Mouse (Mus musculus) urinary bladder, postnatal 10 days (tissue): Measurements from ENCODE around the gene Bhmt2.
A peak's percentile ranks its signal among the peaks of the same experiment; 100 is the strongest.

Experiments
- DNase-seq: peaks from one replicate; pipeline ENCODE4 v3.0.0; 2022; ENCODE audit warnings: low spot score

Gene Bhmt2

DNA sequence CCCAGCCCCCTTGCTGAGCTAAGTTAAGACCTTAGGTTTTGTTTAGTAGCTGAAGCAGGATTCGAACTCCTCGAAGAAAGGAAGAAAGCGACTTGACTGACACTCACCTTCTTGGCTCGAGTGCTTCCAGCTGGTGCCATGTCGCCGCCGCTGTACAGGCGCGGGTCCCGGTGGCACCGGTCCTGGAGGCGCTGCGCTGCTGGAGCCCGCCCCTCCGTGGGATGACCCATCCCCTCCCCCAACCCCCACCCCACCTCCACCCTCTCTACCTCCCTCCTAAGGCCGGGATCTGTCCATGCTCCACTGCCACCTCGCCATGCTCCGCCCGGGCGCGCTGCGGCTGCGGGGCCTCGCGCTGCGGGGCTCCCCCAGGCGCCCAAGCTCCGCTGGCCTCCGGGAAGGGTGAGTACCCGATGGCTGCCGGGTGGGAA is at the start of gene Bhmt2, which contains the start of gene Dmgdh:
Gene Bhmt2 (minus strand): TSS at position 172 of the 431 bp plus-strand sequence.
Gene Dmgdh (plus strand): TSS at position 303 of the 431 bp plus-strand sequence.
- DNase-seq: no peak

DNA sequence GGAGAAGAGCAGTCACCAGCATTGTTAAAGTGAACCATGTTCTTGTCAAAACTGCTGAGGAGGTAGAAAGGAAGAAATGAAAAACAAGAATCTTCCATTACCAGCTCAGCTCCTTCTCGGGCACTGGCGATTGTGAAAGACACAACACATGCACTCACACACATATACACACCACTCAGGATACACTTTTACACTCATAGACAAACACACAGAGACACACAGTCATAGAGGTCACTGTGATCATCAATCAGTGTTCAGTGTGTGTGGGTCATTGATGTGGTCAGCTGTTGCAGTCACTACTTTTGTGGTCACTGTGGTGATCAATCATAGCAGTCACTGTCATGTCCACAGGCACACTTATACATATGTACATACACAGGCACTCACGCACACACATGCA is 49.4 kb upstream of the Bhmt2 start:
- no peak for DNase-seq

DNA sequence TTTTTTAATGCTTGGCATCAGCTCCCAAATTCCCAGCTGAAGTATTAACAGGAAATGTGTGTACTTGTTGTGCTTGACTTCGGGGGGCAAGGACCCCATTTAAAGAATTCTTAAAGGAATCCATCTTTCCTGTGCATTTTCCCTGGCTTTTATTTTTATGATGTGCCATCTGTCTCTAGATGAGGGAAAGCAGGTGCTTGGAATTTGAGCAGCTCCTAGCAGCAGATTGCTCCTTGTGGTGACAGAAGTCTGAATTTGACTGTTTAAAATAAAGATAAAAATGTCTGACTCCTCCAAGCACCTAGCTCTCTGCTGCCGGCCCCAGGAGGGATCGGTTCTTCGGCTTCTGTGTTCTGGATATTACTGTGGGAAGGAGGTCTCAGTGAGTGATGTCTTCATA is 47.8 kb upstream of the Bhmt2 start:
- DNase-seq: no peak

DNA sequence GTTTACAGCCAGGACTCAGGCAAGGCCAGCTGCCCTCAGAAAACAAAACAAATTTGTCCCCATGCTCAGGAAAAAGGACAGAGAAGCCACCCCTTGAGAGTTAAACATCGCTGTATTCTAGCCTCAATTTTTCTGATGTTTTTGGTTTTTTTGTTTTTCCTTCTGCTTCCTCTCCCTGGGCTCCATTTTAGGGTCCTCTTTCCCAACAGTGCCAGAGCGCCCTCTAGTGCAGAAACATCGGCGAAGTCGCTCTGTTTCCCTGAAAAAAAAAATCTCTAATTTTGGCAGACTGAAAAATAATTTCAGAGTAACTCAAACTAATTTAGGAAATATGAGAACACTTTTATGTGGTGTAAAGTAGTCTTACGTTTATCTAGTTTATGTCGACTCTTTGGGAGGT is 44.8 kb upstream of the Bhmt2 start:
- DNase-seq: peak; percentile 25

DNA sequence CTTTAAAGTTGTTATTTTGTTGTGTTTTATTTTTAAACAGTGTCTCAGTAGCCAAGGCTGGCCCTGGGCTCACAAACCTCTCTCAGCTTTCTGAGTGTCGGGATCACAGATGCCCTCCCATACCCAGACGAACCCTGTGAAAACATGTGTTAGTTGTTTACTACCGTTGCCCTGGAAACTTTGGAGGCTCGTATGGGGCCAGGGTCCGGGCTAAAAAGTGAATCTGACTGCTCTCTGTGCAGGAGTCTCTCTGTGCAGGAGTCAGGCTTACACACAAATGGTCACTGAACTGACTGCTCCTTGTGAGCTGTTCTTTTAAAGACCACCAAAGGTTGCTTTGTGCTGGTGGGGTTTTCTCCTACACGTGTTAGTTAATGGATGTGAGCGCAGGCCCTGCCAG is 43.0 kb upstream of the Bhmt2 start:
- DNase-seq: no peak

DNA sequence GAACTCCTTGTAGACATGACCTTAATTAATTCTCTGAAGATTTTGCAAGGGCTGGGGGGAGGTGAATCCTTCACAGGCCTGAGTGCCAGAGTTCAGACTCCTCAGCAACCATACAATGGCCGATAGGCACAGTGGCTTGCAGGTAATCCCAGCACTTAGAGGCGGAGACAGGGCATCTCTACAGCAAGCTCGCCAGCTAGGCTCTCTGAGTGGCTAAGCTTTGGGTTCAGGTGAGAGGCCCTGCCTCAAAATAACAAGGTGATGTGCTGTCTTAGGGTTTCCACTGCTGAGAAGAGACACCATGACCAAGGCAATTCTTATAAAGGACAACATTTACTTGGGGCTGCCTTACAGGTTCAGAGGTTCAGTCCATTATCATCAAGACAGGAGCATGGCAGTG is 39.7 kb upstream of the Bhmt2 start:
- no peak for DNase-seq

DNA sequence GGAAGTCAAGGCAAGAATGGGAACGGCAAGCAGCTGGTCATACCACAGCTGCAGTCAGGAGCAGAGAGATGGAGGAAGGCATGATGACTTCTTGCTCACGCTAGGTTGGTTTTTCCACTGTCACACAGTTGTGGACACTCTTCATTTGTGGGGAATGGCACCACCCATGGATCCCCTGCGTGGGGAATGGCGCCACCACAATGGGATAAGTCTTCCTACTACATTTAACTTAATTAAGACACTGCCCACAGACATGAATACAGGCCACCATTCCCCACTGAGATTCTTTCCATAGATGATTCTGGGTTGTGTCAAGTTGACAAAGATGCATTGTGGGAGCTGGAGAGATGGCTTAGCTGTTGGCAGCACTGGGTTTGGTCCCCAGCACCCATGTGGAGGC is 38.3 kb upstream of the Bhmt2 start:
- no peak for DNase-seq

DNA sequence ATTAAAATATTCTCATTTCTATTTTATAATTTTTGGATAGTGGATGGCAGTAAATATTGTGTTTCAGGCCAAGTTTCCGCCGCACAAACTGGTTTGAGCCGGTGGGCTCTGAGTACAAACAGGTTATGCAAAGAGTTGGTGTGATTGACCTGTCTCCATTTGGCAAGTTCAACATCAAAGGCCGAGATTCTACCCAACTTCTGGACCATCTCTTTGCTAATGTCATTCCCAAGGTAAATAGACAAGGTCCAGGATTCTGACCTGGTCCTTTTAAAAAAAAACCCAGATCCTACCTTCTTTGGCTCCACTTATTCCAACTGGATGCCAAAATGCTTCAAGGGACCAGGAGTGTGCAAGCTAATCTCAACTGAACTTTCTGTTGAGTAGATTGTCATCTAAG is 37.1 kb upstream of the Bhmt2 start:
- DNase-seq: no peak

DNA sequence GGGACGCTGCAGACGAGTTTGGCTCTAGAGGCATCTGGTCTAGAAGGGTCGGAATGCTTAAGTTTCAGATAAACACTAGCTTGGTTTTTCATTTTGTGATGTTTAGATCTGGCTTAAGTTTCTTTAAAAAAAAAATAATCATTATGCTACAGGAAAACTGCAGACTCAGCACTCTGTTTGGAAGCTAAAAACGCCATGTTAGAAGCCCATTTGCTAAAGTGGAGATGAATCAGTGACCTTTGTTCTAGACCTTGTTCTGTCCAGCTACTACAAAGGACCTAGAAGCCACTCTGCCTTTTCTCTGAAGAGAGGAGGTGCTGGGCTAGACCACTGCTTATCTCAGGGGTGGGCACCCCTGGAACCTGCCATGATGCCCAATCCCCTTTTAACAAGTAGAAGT is 36.2 kb upstream of the Bhmt2 start:
- no peak for DNase-seq

DNA sequence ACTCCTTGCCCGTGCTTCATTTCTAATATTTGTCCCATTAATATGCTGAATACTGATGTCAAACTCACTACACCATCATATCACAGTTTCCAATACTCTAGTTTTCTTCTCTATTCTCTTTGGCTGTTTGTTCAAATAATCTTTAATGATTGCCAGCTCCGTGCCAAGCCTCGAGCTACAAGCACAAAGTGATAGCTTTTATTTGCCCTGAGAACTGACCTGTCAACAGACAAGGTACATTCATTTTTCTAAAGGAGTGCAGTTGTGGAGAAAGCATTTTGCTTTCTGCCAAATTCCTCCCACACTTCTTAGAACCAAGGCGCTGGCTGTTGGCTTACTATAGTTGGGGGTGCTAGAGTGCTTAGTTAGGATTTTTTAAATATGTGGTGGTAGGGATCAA is 33.2 kb upstream of the Bhmt2 start:
- DNase-seq: no peak

DNA sequence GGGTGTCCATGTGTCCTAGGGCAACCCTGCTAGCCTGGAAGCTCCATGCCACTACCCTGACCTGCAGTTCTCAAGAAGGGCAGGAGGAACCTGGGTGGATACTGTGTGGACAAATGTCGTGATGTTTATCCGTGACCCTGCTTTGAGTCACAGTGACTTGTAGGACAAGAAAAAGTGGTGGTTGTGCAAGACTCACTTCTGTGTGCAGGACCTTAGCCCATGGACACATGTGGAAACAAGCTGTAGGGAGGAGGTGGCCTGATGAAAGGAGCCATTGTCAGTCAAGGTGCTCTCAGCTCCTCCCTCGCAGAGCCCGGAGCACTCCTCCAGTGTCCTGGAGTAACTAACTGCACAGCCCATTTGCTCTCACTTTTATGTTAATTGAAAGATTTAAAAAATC is 31.6 kb upstream of the Bhmt2 start:
- no peak for DNase-seq

DNA sequence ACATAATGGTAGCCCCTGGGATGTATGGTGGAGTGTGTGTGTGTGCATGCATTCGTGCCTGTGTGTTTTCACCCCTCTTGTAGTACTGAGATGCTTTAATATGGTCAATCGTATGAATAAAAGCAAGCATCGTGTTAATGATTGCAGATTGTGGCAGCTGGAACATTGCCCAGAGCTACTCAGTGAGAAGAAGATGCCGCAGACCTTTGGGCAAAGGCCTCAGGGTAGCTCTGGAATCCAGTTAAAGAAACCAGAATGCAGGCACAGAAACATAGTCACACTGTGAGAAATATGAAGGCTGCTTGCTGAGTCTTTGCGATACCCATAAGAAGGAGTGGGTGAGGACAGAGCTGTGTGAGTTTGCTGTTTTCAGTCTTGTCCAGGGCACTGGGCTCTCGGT is 24.8 kb upstream of the Bhmt2 start:
- DNase-seq: no peak

DNA sequence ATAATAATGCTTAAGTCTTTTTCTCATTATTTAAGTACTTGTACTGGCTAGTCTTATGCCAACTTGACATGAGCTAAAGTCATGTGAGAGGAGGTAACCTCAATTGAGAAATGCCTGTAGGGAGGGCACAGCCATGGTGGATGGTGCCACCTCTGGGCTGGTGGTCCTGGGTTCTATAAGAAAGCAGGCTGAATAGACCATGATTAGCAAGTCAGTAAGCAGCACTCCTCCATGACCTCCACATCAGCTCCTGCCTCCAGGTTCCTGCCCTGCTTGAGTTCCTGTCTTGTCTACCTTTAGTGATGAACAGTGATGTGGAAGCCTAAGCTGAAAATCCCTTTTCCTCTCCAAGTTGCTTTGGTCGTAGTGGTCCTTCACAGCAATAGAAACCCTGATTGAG is 16.7 kb upstream of the Bhmt2 start:
- DNase-seq: no peak

DNA sequence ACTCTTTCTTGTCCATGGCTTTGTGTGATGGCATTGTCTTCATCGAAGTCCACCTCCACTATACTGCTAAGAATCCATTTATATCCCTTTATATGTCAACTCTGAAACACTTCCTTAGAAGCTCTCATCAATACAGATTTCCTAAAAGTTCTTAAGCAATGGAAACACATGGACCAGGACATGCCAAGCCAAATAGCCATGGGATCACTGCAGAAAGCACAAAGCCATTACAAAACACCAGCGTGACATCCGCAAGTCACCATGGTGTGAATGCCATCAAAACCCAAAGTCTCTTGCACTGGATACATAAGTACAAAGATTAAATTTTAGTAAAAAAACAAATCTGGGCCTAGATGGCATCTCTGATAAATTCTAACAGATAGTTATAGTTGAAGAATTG is 15.5 kb upstream of the Bhmt2 start:
- no peak for DNase-seq

DNA sequence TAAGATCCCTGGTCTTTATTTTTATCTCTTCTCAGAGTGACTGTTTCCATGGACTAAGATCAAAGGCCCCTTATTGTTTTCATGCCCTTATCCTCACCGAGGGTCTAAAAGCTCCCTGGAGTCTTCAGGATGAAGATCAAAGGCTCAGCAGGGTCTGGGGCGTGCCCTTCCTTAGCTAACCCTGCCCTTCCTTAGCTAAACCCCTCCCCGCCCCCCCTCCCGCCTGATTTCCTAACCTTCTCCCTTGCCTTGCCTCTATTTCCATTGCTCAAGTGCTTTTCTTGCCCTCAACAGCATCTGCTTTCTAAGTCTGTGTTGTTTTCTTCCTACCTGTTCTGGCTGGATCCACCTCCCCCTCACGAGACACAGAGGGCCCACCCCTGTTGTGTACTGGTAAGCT is 13.2 kb upstream of the Bhmt2 start:
- DNase-seq: no peak

DNA sequence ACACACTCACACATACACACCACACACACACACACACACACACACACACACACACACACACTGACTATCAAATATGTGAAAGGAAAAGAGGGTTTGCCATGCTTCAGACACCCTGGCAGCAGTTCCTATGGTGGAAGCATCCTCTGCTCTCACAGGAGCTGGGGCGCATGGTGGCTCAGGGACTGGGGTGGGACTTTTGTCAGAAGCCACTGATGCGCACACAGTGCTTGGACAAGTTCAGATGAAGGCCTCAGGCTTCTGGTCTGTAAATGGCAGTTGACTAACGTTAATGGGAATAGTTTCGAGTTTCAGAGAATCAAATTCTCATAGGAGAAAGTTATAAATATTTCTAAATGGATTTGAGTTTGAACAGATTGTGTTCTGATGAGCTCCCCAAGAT is 11.1 kb upstream of the Bhmt2 start:
- DNase-seq: no peak

DNA sequence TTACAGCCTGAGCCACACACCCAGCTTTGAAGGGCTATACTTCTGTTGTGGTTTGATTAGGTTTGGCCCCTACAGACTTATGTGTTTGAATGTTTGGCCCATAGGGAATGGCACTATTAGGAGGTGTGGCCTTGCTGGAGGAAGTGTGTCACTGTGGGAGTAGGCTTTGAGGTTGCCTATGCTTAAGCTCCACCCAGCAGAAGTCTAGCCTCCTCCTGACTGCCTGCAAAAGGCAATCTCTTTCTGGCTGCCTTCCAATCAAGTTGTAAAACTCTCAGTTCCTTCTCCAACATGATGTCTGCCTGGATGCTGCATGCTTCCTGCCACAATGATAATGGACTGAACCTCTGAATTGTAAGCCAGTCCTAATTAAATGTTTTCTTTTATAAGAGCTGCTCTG is 9.2 kb upstream of the Bhmt2 start:
- DNase-seq: no peak

DNA sequence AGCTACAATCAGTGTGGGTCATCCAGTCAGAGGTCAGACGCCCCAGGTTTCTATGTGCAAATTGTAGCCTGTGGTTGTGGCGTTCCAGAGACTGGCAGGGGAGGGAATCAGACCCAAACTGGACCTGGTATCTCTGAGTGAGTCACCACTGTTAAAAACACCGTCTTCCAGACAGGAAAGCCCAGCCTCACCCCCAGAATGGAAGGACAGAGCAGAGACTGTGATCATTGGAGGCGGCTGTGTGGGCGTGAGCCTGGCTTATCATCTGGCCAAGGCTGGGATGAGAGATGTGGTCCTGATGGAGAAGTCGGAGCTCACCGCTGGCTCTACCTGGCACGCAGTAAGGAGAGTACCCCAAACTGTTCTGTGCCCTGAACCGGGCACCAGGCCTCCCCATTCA is 2.8 kb upstream of the Bhmt2 start:
- DNase-seq: no peak

DNA sequence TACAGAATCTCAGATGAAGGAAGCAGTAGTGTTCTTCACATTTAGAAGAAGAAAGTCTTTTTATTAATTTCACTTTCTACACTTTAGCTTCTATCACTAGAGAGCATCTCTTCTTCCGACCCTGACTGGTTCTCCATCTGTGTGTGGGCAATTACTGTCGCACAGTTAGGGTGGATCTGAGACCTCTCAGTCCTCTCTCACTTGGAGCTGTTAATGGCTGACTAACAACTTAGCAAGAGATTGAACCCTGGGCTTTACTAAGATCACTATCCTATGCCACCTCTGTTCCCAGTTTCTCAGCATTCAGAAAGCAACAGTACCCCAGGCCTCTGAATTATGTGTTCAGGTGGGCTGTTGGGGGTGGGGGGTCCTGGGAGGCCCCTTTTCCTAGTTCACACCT is 806 bp downstream of the Bhmt2 start:
- DNase-seq: no peak

DNA sequence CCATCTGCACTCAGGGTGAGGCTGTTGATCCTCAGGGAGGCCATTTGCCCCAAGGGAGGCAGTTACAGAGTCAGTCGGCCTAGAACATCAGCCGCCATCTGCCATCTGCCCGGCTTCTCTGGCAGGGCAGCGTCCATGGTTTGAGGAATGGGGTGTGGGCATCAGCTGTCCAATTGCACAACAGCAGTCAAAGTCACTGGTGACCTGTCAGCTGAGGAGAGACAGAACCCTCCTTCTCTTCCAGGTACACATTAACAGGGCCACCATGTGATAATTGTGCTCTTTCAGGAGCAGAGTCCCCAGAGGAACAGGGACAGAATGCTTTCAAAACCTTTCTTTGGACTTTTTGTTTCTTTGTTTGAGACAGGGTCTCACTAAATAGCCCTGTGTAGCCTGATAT is 1.7 kb downstream of the Bhmt2 start:
- DNase-seq: no peak

DNA sequence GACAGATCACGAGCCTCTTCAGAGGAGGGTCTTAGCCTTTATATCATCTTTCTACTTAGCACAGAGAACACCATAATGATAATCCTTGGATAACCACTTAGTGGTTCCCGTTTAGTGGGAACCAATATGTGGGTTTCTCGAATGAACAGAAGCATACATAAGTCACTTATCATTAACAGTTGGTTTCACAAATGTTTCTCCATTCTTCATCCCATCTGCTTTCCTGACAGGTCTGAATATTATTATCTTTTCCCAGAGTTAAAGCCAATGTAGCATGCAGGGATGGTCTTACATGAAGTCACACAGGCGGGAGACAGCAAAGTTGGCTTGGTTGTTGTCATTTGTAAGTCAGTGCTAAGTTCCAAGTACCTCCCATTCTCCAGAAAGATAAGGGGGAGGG is 6.5 kb downstream of the Bhmt2 start:
- DNase-seq: no peak

DNA sequence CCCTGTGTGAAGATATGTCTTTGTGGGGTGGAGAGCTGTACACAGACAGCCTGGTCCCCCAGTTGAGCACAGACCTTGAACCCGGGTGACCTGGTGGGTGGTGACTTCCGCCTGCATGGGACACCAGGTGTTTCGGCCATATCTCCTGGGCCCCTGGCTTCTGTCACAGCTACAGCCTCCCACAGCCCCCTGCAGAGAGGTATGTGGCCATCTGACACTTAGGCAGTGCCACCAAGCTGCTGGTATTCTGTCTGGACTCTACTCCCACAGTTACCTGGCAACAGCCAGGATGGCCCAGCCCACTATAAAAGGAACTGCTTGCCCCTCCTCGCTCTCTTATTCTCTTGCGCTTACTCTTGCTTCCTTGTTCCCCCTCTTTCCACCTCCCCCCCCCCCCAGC is 16.2 kb downstream of the Bhmt2 start:
- DNase-seq: no peak

DNA sequence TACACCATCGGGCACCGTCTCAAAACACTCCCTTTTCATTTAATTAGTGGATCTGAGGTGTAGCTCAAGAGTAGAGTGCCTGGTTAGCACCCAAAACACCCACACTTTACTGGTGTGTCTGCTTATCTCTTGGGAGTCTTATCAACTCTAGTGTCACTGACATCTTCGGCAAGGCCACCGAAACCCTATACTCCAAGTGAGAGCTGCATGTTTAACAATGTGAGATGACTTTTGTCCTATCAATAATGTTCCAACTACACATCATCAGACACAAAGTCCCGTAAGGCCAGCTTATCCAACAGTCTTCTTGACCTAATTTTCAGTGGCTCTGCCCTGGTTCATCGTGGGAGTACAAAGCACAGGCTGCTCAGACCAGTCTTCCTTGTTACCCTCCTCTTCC is 20.7 kb downstream of the Bhmt2 start:
- DNase-seq: no peak

DNA sequence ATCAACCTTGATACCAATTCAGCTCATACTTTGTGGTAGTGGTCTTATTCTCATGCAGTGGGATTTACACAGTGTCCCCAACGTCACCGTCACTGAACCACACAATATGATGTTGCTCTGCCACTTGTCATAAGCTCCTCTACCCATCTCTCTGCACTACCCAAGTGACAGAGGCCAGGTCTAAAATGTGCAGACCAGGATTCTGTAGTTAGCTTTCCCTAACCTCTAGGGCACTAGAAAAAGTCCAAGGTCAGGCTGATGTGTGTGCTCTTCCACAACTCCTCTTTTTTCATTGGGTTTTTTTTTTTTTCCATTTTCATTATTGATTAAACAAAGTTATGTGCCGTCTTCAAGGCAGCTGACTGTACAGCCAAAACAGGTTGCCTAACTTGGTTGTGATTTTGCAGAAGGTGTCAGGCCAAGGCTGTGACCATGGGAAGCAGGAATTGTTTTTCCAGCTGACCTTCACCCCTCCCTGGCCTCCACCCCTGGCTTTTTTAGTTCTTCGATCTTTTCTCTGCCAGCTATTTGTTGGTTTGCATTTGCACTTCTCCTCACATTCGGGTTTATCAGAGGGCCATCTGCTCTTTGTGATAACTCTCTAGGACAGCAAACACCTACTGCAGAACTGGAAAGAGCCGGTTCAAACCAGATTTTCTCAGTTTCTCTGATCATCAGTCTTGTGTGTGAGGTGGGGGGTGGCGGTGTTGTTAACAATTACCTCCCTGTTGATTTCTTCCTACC is 25.5 kb downstream of the Bhmt2 start:
- no peak for DNase-seq

DNA sequence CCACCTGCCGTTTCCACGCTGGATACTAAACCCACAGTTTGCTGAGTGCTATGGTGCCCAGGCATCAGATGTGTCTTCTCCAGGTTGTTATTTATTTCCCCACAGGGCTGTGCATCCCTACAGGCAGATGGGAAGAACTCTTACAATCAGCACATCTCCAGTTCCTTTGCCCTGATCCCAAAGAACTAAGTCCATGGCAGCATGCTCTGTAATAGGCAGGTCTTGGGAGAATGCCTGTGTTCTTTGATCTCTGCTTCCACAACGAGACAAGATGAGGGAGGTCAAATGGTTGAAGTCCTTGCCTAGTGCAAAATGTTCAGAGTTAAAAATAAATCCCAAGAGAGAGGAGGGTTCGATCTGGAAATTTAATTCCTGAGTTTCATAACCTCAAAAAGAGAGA is 34.5 kb downstream of the Bhmt2 start:
- no peak for DNase-seq
